Comparison of ENCODE assay signal across 20 mouse cellular contexts in genomic region chr1:182103436-182103835, GRCm38 (mm10). TPM values are rescaled to one million over a fixed set of nuclear protein-coding genes. Genes with fewer than 3 reads are reported as not detected.
DNase-seq lines count a peak whose midpoint lies in the region; ATAC-seq and TF ChIP-seq lines count a peak whose summit lies in the region.
"Had no signal": no experiment of that assay in that cellular context is flagged by ENCODE, and none has a peak within 500 bp of the region (broad histone marks: within the 10 kb centered on the region; RNA-seq: fewer than 3 reads in every experiment).

No protein-coding gene starts in this region.

- DNase-seq in heart, adult 9 months (ENCODE audit: low spot score in 2 of 2) = peak; percentile 61 to 85
- DNase-seq in heart, embryonic 10.5 days (ENCODE audit: low spot score) = no peak
- no peak for DNase-seq in urinary bladder, postnatal 36 days (ENCODE audit: low spot score in 2 of 2)
- DNase-seq: cerebellum, adult 11-12 months; gastrocnemius, postnatal 10 days; kidney, adult 18-20 months; liver; lung, adult 18-20 months; lung, postnatal 4 days; right cerebral cortex, postnatal 4 days; thymus, adult 18-20 months had no signal

- TF ChIP-seq POLR2A in ES-Bruce4 (IDR thresholded peaks at IDR 0.05; ENCODE audit: insufficient read depth, low read length) = no peak

- H3K27ac ChIP-seq in heart, embryonic 10.5 days = no peak overlapping the region
- H3K27ac ChIP-seq in ES-Bruce4 (ENCODE audit: insufficient read depth, low read length) = peak overlapping the region; percentile 90
- peak overlapping the region; percentile 62; the same call in 1 of the 2 replicates for H3K27ac ChIP-seq in embryonic facial prominence, embryonic 13.5 days
- H3K27ac ChIP-seq: hindbrain, embryonic 15.5 days; midbrain, embryonic 12.5 days; neural tube, embryonic 12.5 days had no signal

- H3K9ac ChIP-seq in ES-Bruce4 (ENCODE audit: low read depth, poor library complexity, severe bottlenecking) = no peak overlapping the region; the same call in 1 of the 2 replicates
- H3K9ac ChIP-seq in embryonic facial prominence, embryonic 13.5 days = no peak overlapping the region
- H3K9ac ChIP-seq: hindbrain, embryonic 15.5 days; midbrain, embryonic 12.5 days; neural tube, embryonic 12.5 days had no signal

- ATAC-seq in embryonic facial prominence, embryonic 13.5 days (ENCODE audit: insufficient number of reproducible peaks, insufficient read depth, low FRiP score, low TSS enrichment, low read depth) = no peak
- no peak for ATAC-seq in granulocyte monocyte progenitor cell, adult 5-6 weeks (replicated peaks; ENCODE audit: poor library complexity, severe bottlenecking)
- ATAC-seq: CD4-positive, CD25-positive, alpha-beta regulatory T cell, adult 4 months; forebrain, embryonic 14.5 days had no signal

- no peaks in the 10 kb centered on the region for H3K27me3 ChIP-seq in heart, embryonic 10.5 days (ENCODE audit: insufficient read depth, poor library complexity, severe bottlenecking)
- H3K27me3 ChIP-seq in E14TG2a.4 (ENCODE audit: insufficient read depth, low read length) (no peaks in the 10 kb centered on the region), ES-Bruce4 (ENCODE audit: control insufficient read depth, insufficient read depth, low read length, poor library complexity, severe bottlenecking) (no peaks in the 10 kb centered on the region)
- no peaks in the 10 kb centered on the region for H3K27me3 ChIP-seq in embryonic facial prominence, embryonic 13.5 days
- H3K27me3 ChIP-seq: hindbrain, embryonic 15.5 days; midbrain, embryonic 12.5 days; neural tube, embryonic 12.5 days had no signal

- H3K4me1 ChIP-seq in heart, embryonic 10.5 days = peaks cover 48% of the 10 kb centered on the region
- H3K4me1 ChIP-seq in E14TG2a.4 (replicated peaks; ENCODE audit: low read depth, low read length) (peaks cover 94% of the 10 kb centered on the region), ES-Bruce4 (ENCODE audit: control insufficient read depth, insufficient read depth, low read length) (peaks cover 2% of the 10 kb centered on the region)
- peaks cover 46% of the 10 kb centered on the region for H3K4me1 ChIP-seq in embryonic facial prominence, embryonic 13.5 days

- TF ChIP-seq EP300 in ES-Bruce4 (IDR thresholded peaks at IDR 0.05; ENCODE audit: insufficient read depth, low read depth, low read length) = peak; percentile 70

- no peak overlapping the region for H3K4me3 ChIP-seq in heart, embryonic 10.5 days
- peak overlapping the region; percentile 51 for H3K4me3 ChIP-seq in E14TG2a.4 (replicated peaks; ENCODE audit: low read length)
- peak overlapping the region; percentile 2 for H3K4me3 ChIP-seq in ES-Bruce4 (ENCODE audit: low read depth, low read length)
- H3K4me3 ChIP-seq in embryonic facial prominence, embryonic 13.5 days = no peak overlapping the region
- H3K4me3 ChIP-seq: hindbrain, embryonic 15.5 days; midbrain, embryonic 12.5 days; neural tube, embryonic 12.5 days had no signal

- H3K36me3 ChIP-seq in heart, embryonic 10.5 days = no peaks in the 10 kb centered on the region
- H3K36me3 ChIP-seq in E14TG2a.4 (ENCODE audit: insufficient read depth, low read length) (no peaks in the 10 kb centered on the region), ES-Bruce4 (ENCODE audit: control insufficient read depth, insufficient read depth, low read length, poor library complexity, severe bottlenecking) (no peaks in the 10 kb centered on the region)
- no peaks in the 10 kb centered on the region for H3K36me3 ChIP-seq in embryonic facial prominence, embryonic 13.5 days
- H3K36me3 ChIP-seq: hindbrain, embryonic 15.5 days; midbrain, embryonic 12.5 days; neural tube, embryonic 12.5 days had no signal

- no peaks in the 10 kb centered on the region for H3K9me3 ChIP-seq in heart, embryonic 10.5 days
- H3K9me3 ChIP-seq in E14TG2a.4 (ENCODE audit: low read length) (no peaks in the 10 kb centered on the region), ES-Bruce4 (replicated peaks; ENCODE audit: control insufficient read depth, insufficient read depth, low read length, poor library complexity, severe bottlenecking) (no peaks in the 10 kb centered on the region)
- no peaks in the 10 kb centered on the region for H3K9me3 ChIP-seq in embryonic facial prominence, embryonic 13.5 days
- H3K9me3 ChIP-seq: hindbrain, embryonic 15.5 days; midbrain, embryonic 12.5 days; neural tube, embryonic 12.5 days had no signal

- no peak overlapping the region for H3K4me2 ChIP-seq in embryonic facial prominence, embryonic 13.5 days
- H3K4me2 ChIP-seq: hindbrain, embryonic 15.5 days; midbrain, embryonic 12.5 days; neural tube, embryonic 12.5 days had no signal

- WGBS in heart, embryonic 10.5 days = 91% methylated on average over 11 of the region's 11 CpGs
- 65% methylated on average over 11 of the region's 11 CpGs for WGBS in embryonic facial prominence, embryonic 13.5 days

- TF ChIP-seq CTCF in E14TG2a.4 (conservative IDR thresholded peaks at IDR 0.05; ENCODE audit: low read length) = no peak
- no peak for TF ChIP-seq CTCF in ES-Bruce4 (IDR thresholded peaks at IDR 0.05; ENCODE audit: low read depth, low read length)

RNA-seq across cellular contexts. Expression of gene Srp9, which starts 21.1 kb away (rescaled TPM):
- 121 and 128 TPM in 2 replicates for polyA plus RNA-seq in heart, embryonic 10.5 days (2016; fragmentation: Nextera tagmentation; extraction: Ambion mirVana)
- polyA plus RNA-seq in ES-Bruce4 (2011; ENCODE audit: insufficient read depth, insufficient read length, low read depth, missing spikeins) = 87.8 and 89.0 TPM in 2 replicates
- 163 and 166 TPM in 2 replicates for polyA plus RNA-seq in embryonic facial prominence, embryonic 13.5 days (2015; fragmentation: Nextera tagmentation; extraction: Ambion mirVana)
- total RNA-seq in granulocyte monocyte progenitor cell, adult 5-6 weeks (2014; fragmentation: Nextera tagmentation) = 147 and 167 TPM in 2 replicates
- total RNA-seq in granulocyte monocyte progenitor cell, adult 5-6 weeks (2017) = 168 and 203 TPM in 2 replicates

Comparison
In these comparisons a context has a peak if more than half of its experiments do, and no peak if none do; other contexts are left out.
1. DNase-seq: peak in heart, adult 9 months (2 of 2); none in heart, embryonic 10.5 days (single experiment) and urinary bladder, postnatal 36 days (0 of 2).
2. H3K4me3 ChIP-seq: peak in E14TG2a.4 (single experiment) and ES-Bruce4 (single experiment); none in heart, embryonic 10.5 days (single experiment) and embryonic facial prominence, embryonic 13.5 days (single experiment).